Mouse (Mus musculus) cerebellum, postnatal 25 days (tissue): ENCODE data around the gene Tbc1d9b.
"Not testable (repeated sequence)": the region's sequence is repeated elsewhere in the genome, so short reads cannot be mapped to it uniquely, and the experiment has no call there.

Source experiments
- DNase-seq, 2 experiments: peaks; one replicate each; pipeline ENCODE4 v3.0.0; 2021; ENCODE audit warnings: mixed read lengths in 2 of 2

Tbc1d9b gene

GRCm38 (mm10) chr11:50130811-50131766 is at the start of gene Tbc1d9b:
Gene Tbc1d9b, plus strand, starts transcription at chr11:50131396.
- DNase-seq, result peak; percentile 95 to 97

- no peak for DNase-seq
Observed at GRCm38 (mm10) chr11:50086211-50086610, 45.0 kb upstream of the Tbc1d9b start.

GRCm38 (mm10) chr11:50089840-50090239 is 41.4 kb upstream of the Tbc1d9b start:
- no peak for DNase-seq

- peak; percentile 78 for DNase-seq
Observed at GRCm38 (mm10) chr11:50090982-50091675, 40.1 kb upstream of the Tbc1d9b start.

GRCm38 (mm10) chr11:50091681-50092080 is 39.5 kb upstream of the Tbc1d9b start:
- no peak for DNase-seq

- no peak for DNase-seq
Observed at GRCm38 (mm10) chr11:50095661-50096060, 35.5 kb upstream of the Tbc1d9b start.

GRCm38 (mm10) chr11:50097091-50097490 is 34.1 kb upstream of the Tbc1d9b start:
- peak; percentile 77 to 78 for DNase-seq

- no peak for DNase-seq
Observed at GRCm38 (mm10) chr11:50098961-50099481, 32.2 kb upstream of the Tbc1d9b start.

GRCm38 (mm10) chr11:50099692-50100091 is 31.5 kb upstream of the Tbc1d9b start:
- DNase-seq, result no peak

GRCm38 (mm10) chr11:50100548-50101307 is 30.5 kb upstream of the Tbc1d9b start:
- DNase-seq, result peak; percentile 94 to 96

- DNase-seq, result not testable (repeated sequence)
Observed at GRCm38 (mm10) chr11:50101962-50102361, 29.2 kb upstream of the Tbc1d9b start.

GRCm38 (mm10) chr11:50104016-50104415 is 27.2 kb upstream of the Tbc1d9b start:
- DNase-seq, result no peak

- DNase-seq, result no peak
Observed at GRCm38 (mm10) chr11:50105237-50105636, 26.0 kb upstream of the Tbc1d9b start.

GRCm38 (mm10) chr11:50106024-50106423 is 25.2 kb upstream of the Tbc1d9b start:
- peak in 1 of 2 experiments; percentile 10 for DNase-seq

GRCm38 (mm10) chr11:50108823-50109244 is 22.4 kb upstream of the Tbc1d9b start:
- DNase-seq, result no peak

- DNase-seq, result peak; percentile 78 to 87
Observed at GRCm38 (mm10) chr11:50114329-50114728, 16.9 kb upstream of the Tbc1d9b start.

- DNase-seq, result peak; percentile 72 to 75
Observed at GRCm38 (mm10) chr11:50122631-50123081, 8.5 kb upstream of the Tbc1d9b start.

- no peak for DNase-seq
Observed at GRCm38 (mm10) chr11:50127781-50128180, 3.4 kb upstream of the Tbc1d9b start.

GRCm38 (mm10) chr11:50131801-50132201 is 605 bp downstream of the Tbc1d9b start:
- DNase-seq, result peak in 1 of 2 experiments; percentile 36

GRCm38 (mm10) chr11:50132265-50132664 is 1.1 kb downstream of the Tbc1d9b start:
- DNase-seq, result peak in 1 of 2 experiments; percentile 40

GRCm38 (mm10) chr11:50134136-50134859 is 3.1 kb downstream of the Tbc1d9b start:
- DNase-seq, result no peak
